Mouse (Mus musculus): ENCODE measurements around the gene Efcab8. TPM values are rescaled to one million over a fixed set of nuclear protein-coding genes. Genes with fewer than 3 reads are reported as not detected.

The Efcab8 gene
- total and polyA plus RNA-seq, 3 experiments, result 0.08 to 0.42 (median 0.39) TPM

GRCm38 (mm10) chr2:153809921-153810320 lies 30.2 kb downstream of the Efcab8 start:
- dilution Hi-C loops (cut with MboI; ENCODE audit: extremely low pct_ligation_motif_present, extremely low pct_unique_long_range_greater_than_20kb, low sequenced_read_pairs) (no loop called here), in situ Hi-C loops (cut with MboI; ENCODE audit: low pct_ligation_motif_present, low pct_unique_long_range_greater_than_20kb, low sequenced_read_pairs) (loop anchor here (10.0 kb wide), 1 partner anchor 125 kb away; the partner anchor contains the start of gene Bpifb4)
- no peak for DNase-seq (ENCODE audit: extremely low read depth)
- H3K4me3 ChIP-seq (replicated peaks in 1 of 3; ENCODE audit: low read depth in 2 of 3, low read length in 2 of 3, poor library complexity in 1 of 3), result no peak overlapping the region
- no peaks in the 10 kb centered on the region for H3K79me2 ChIP-seq (replicated peaks; ENCODE audit: control insufficient read depth, extremely low read depth, insufficient read depth, poor library complexity, severe bottlenecking)
- no peaks in the 10 kb centered on the region for H3K4me1 ChIP-seq (ENCODE audit: control insufficient read depth in 1 of 2, insufficient read depth in 2 of 2)
- no peak overlapping the region for H3K4me2 ChIP-seq (ENCODE audit: insufficient read depth, low read depth, poor library complexity, severe bottlenecking)
- TF ChIP-seq EP300 (IDR thresholded peaks at IDR 0.05; ENCODE audit: low read length), result no peak
- TF ChIP-seq MAZ (IDR thresholded peaks at IDR 0.05; ENCODE audit: low read depth, low read length), result no peak
- no peak for TF ChIP-seq E2F4 (IDR thresholded peaks at IDR 0.05; ENCODE audit: insufficient replicate concordance, low read depth, low read length)
- TF ChIP-seq USF1 (IDR thresholded peaks at IDR 0.05; ENCODE audit: low read depth, low read length), result no peak
- TF ChIP-seq KAT2A (IDR thresholded peaks at IDR 0.05; ENCODE audit: insufficient replicate concordance, low read length), result no peak
- TF ChIP-seq NELFE (IDR thresholded peaks at IDR 0.05; ENCODE audit: low read depth, low read length), result no peak
- no peak for TF ChIP-seq RAD21 (IDR thresholded peaks at IDR 0.05; ENCODE audit: low read depth, low read length)
- TF ChIP-seq BHLHE40 (IDR thresholded peaks at IDR 0.05; ENCODE audit: low read depth, low read length), result no peak
- H3K27ac ChIP-seq (ENCODE audit: insufficient read depth, low read depth), result no peak overlapping the region
- peaks cover 71% of the 10 kb centered on the region for H3K27me3 ChIP-seq (replicated peaks)
- H3K9ac ChIP-seq (ENCODE audit: insufficient read depth, low read depth), result no peak overlapping the region
- no peaks in the 10 kb centered on the region for H3K9me3 ChIP-seq (replicated peaks; ENCODE audit: low read length)
- no peaks in the 10 kb centered on the region for H3K36me3 ChIP-seq (replicated peaks in 1 of 2; ENCODE audit: control insufficient read depth in 1 of 2, insufficient read depth in 1 of 2, low read length in 1 of 2)

- in situ Hi-C loops (cut with MboI; ENCODE audit: low pct_ligation_motif_present, low pct_unique_long_range_greater_than_20kb, low sequenced_read_pairs), result no loop called here
Observed at GRCm38 (mm10) chr2:153822005-153822543, 42.3 kb downstream of the Efcab8 start.

More at GRCm38 (mm10) chr2:153822005-153822543, 42.3 kb downstream of the Efcab8 start:
- Histone ChIP-seq H3K4me2 (ENCODE audit: insufficient read depth, low read depth, poor library complexity, severe bottlenecking) (no peak overlapping the region), H3K36me3 (replicated peaks in 1 of 2; ENCODE audit: control insufficient read depth in 1 of 2, insufficient read depth in 1 of 2, low read length in 1 of 2) (no peaks in the 10 kb centered on the region), H3K9me3 (replicated peaks; ENCODE audit: low read length) (no peaks in the 10 kb centered on the region), H3K27ac (ENCODE audit: insufficient read depth, low read depth) (no peak overlapping the region), H3K79me2 (replicated peaks; ENCODE audit: control insufficient read depth, extremely low read depth, insufficient read depth, poor library complexity, severe bottlenecking) (no peaks in the 10 kb centered on the region), H3K4me3 (replicated peaks in 1 of 3; ENCODE audit: low read depth in 2 of 3, low read length in 2 of 3, poor library complexity in 1 of 3) (no peak overlapping the region), H3K4me1 (ENCODE audit: control insufficient read depth in 1 of 2, insufficient read depth in 2 of 2) (no peaks in the 10 kb centered on the region), H3K9ac (ENCODE audit: insufficient read depth, low read depth) (no peak overlapping the region), H3K27me3 (replicated peaks) (peaks cover 73% of the 10 kb centered on the region)
- dilution Hi-C loops (cut with MboI; ENCODE audit: extremely low pct_ligation_motif_present, extremely low pct_unique_long_range_greater_than_20kb, low sequenced_read_pairs), result no loop called here
- DNase-seq (ENCODE audit: extremely low read depth), result no peak
- TF ChIP-seq ZNF384 (IDR thresholded peaks at IDR 0.05; ENCODE audit: low read depth, low read length) (no peak), MEF2A (IDR thresholded peaks at IDR 0.05; ENCODE audit: borderline replicate concordance, low read depth, low read length) (no peak), NELFE (IDR thresholded peaks at IDR 0.05; ENCODE audit: low read depth, low read length) (no peak), MAFK (IDR thresholded peaks at IDR 0.05; ENCODE audit: insufficient replicate concordance, low read length) (no peak), JUND (conservative IDR thresholded peaks at IDR 0.05; ENCODE audit: low read depth, low read length) (no peak), GABPA (IDR thresholded peaks at IDR 0.05; ENCODE audit: insufficient replicate concordance, low read depth, low read length) (no peak), SIN3A (IDR thresholded peaks at IDR 0.05; ENCODE audit: low read length) (no peak), ZC3H11A (IDR thresholded peaks at IDR 0.05; ENCODE audit: low read depth, low read length) (no peak), MAZ (IDR thresholded peaks at IDR 0.05; ENCODE audit: low read depth, low read length) (no peak), RAD21 (IDR thresholded peaks at IDR 0.05; ENCODE audit: low read depth, low read length) (no peak), MYC (IDR thresholded peaks at IDR 0.05; ENCODE audit: low read depth, low read length) (no peak), KAT2A (IDR thresholded peaks at IDR 0.05; ENCODE audit: insufficient replicate concordance, low read length) (no peak), E2F4 (IDR thresholded peaks at IDR 0.05; ENCODE audit: insufficient replicate concordance, low read depth, low read length) (no peak), CHD2 (IDR thresholded peaks at IDR 0.05; ENCODE audit: low read length) (no peak), USF1 (IDR thresholded peaks at IDR 0.05; ENCODE audit: low read depth, low read length) (no peak), TBP (conservative IDR thresholded peaks at IDR 0.05; ENCODE audit: low read depth, low read length) (no peak), NRF1 (IDR thresholded peaks at IDR 0.05; ENCODE audit: low read depth, low read length) (no peak), ETS1 (conservative IDR thresholded peaks at IDR 0.05; ENCODE audit: low read depth, low read length) (no peak), PAX5 (IDR thresholded peaks at IDR 0.05; ENCODE audit: low read length) (no peak)

Data from CH12.LX (cell line).